Mouse (Mus musculus) heart, embryonic 14.5 days (tissue): ENCODE results near the gene Spock1. TPM values are rescaled to one million over a fixed set of nuclear protein-coding genes. Genes with fewer than 3 reads are reported as not detected.

Source experiments
- ATAC-seq: fragments of 200-750 bp; cut with Nextera tagmentation; 2 replicates; pipeline ENCODE4 v1.8.0; 2017; ENCODE audit warnings: low read depth, moderate TSS enrichment; ENCODE audit not compliant: insufficient number of reproducible peaks, insufficient read depth, low FRiP score
- H3K27ac ChIP-seq, 2 experiments: fragments of 200-500 bp in 1 of 2; fragments of 300-500 bp in 1 of 2; sonication (generic) in 1 of 2; replicated peaks in 1 of 2; 2 replicates each; pipeline ENCODE4 v1.5.1; 2012 to 2014; ENCODE audit warnings: low read depth in 2 of 2, low read length in 2 of 2, control low read depth in 1 of 2, mild to moderate bottlenecking in 1 of 2, mixed read lengths in 1 of 2; ENCODE audit not compliant: control insufficient read depth in 1 of 2, insufficient read depth in 1 of 2
- H3K27me3 ChIP-seq: fragments of 300-500 bp; sonication (generic); 2 replicates; pipeline ENCODE4 v1.6.1; 2014; ENCODE audit warnings: mild to moderate bottlenecking, low read length, control low read depth; ENCODE audit not compliant: control insufficient read depth, insufficient read depth
- H3K36me3 ChIP-seq: fragments of 300-500 bp; sonication (generic); 2 replicates; pipeline ENCODE4 v1.6.1; 2014; ENCODE audit warnings: mild to moderate bottlenecking, control low read depth, low read length, mixed read lengths; ENCODE audit not compliant: control insufficient read depth, insufficient read depth
- H3K4me1 ChIP-seq, 2 experiments: fragments of 200-500 bp in 1 of 2; fragments of 300-500 bp in 1 of 2; sonication (generic) in 1 of 2; 2 replicates each; pipeline ENCODE4 v1.6.1; 2012 to 2014; ENCODE audit warnings: low read length in 2 of 2, control low read depth in 1 of 2, mixed read lengths in 1 of 2; ENCODE audit not compliant: control insufficient read depth in 2 of 2, insufficient read depth in 2 of 2
- H3K4me2 ChIP-seq: fragments of 300-500 bp; sonication (generic); 2 replicates; pipeline ENCODE4 v1.6.1; 2014; ENCODE audit warnings: mild to moderate bottlenecking, low read length
- H3K4me3 ChIP-seq, 2 experiments: fragments of 200-500 bp in 1 of 2; fragments of 300-500 bp in 1 of 2; sonication (generic) in 1 of 2; 2 replicates each; pipeline ENCODE4 v1.5.1; 2012 to 2014; ENCODE audit warnings: low read length in 2 of 2, mild to moderate bottlenecking in 2 of 2, control low read depth in 1 of 2, low read depth in 1 of 2, moderate library complexity in 1 of 2; ENCODE audit not compliant: control insufficient read depth in 1 of 2, insufficient read depth in 1 of 2
- H3K9ac ChIP-seq: fragments of 300-500 bp; sonication (generic); 2 replicates; pipeline ENCODE4 v1.6.1; 2014; ENCODE audit warnings: mild to moderate bottlenecking, low read length
- H3K9me3 ChIP-seq: fragments of 300-500 bp; sonication (generic); 2 replicates; pipeline ENCODE4 v1.6.1; 2016; ENCODE audit warnings: low read length, control low read depth; ENCODE audit not compliant: control insufficient read depth
- WGBS: fragments of 180-500 bp; shearing (Covaris S2); extraction: QIAGEN DNeasy Blood & Tissue Kit; methylation state at CpG from one replicate; pipeline ENCODE4 v1.1.7; 2014; 5-methylcytosine and 5-hydroxymethylcytosine counted together
- polyA plus RNA-seq: library from polyadenylated mRNA; unstranded; fragments of >200 nt; fragmentation: Nextera tagmentation; extraction: Ambion mirVana; gene quantifications from 2 replicates; pipeline ENCODE4 v1.2.1, GENCODE M21; 2014

Gene Spock1
- polyA plus RNA-seq, 1 experiment from 2014 or later: 0.70 TPM

- Histone ChIP-seq H3K4me3 (no peak overlapping the region), H3K4me1 (peaks cover 8 to 11% of the 10 kb centered on the region in 2 experiments), H3K9ac (no peak overlapping the region), H3K27ac (no peak overlapping the region), H3K4me2 (peak overlapping the region; percentile 27; the same call in 1 of the 2 replicates), H3K36me3 (no peaks in the 10 kb centered on the region), H3K9me3 (no peaks in the 10 kb centered on the region), H3K27me3 (peaks cover 42% of the 10 kb centered on the region)
- 40% methylated on average over 9 of the region's 9 CpGs for WGBS
- no peak for ATAC-seq
Measured at GRCm38 (mm10) chr13:57889708-57890107, 18.4 kb downstream of the Spock1 start.

- no peaks in the 10 kb centered on the region for H3K36me3 ChIP-seq
- H3K27ac ChIP-seq: no peak overlapping the region
- H3K9me3 ChIP-seq: no peaks in the 10 kb centered on the region
- whole genome bisulfite sequencing: 9% methylated on average over 6 of the region's 6 CpGs
- peaks cover 8 to 11% of the 10 kb centered on the region in 2 experiments for H3K4me1 ChIP-seq
- H3K4me3 ChIP-seq: no peak overlapping the region
- H3K4me2 ChIP-seq: peak overlapping the region; percentile 27; the same call in 1 of the 2 replicates
- no peak overlapping the region for H3K9ac ChIP-seq
- no peak for ATAC-seq
- H3K27me3 ChIP-seq: peaks cover 42% of the 10 kb centered on the region
Measured at GRCm38 (mm10) chr13:57889050-57889449, 19.1 kb downstream of the Spock1 start.

- Histone ChIP-seq H3K4me3 (no peak overlapping the region), H3K27me3 (no peaks in the 10 kb centered on the region), H3K4me2 (no peak overlapping the region), H3K9me3 (no peaks in the 10 kb centered on the region), H3K27ac (no peak overlapping the region), H3K4me1 (0 out of 4 replicates have a peak, but pooled peaks cover 0 to 4% of the 10 kb centered on the region in 2 experiments), H3K9ac (no peak overlapping the region), H3K36me3 (no peaks in the 10 kb centered on the region)
- 39% methylated on average over 4 of the region's 4 CpGs for WGBS
- no peak for ATAC-seq
Measured at GRCm38 (mm10) chr13:57879817-57880216, 28.3 kb downstream of the Spock1 start.

GRCm38 (mm10) chr13:57878797-57879196, 29.3 kb downstream of the Spock1 start:
- no peak overlapping the region for H3K4me2 ChIP-seq
- H3K27me3 ChIP-seq: no peaks in the 10 kb centered on the region
- H3K36me3 ChIP-seq: no peaks in the 10 kb centered on the region
- H3K4me3 ChIP-seq: no peak overlapping the region
- 92% methylated on average over 11 of the region's 11 CpGs for WGBS
- no peak overlapping the region for H3K9ac ChIP-seq
- 0 out of 4 replicates have a peak, but pooled peaks cover 0 to 4% of the 10 kb centered on the region in 2 experiments for H3K4me1 ChIP-seq
- H3K9me3 ChIP-seq: no peaks in the 10 kb centered on the region
- no peak for ATAC-seq
- H3K27ac ChIP-seq: no peak overlapping the region

- no peak overlapping the region for H3K4me2 ChIP-seq
- no peak overlapping the region for H3K27ac ChIP-seq
- H3K9ac ChIP-seq: no peak overlapping the region
- H3K27me3 ChIP-seq: no peaks in the 10 kb centered on the region
- no peaks in the 10 kb centered on the region for H3K36me3 ChIP-seq
- H3K9me3 ChIP-seq: no peaks in the 10 kb centered on the region
- 57% methylated on average over 10 of the region's 10 CpGs for WGBS
- H3K4me3 ChIP-seq: no peak overlapping the region
- ATAC-seq: no peak
- 0 out of 4 replicates have a peak, but pooled peaks cover 0 to 4% of the 10 kb centered on the region in 2 experiments for H3K4me1 ChIP-seq
Measured at GRCm38 (mm10) chr13:57877782-57878181, 30.4 kb downstream of the Spock1 start.

- Histone ChIP-seq H3K27ac (no peak overlapping the region), H3K4me3 (no peak overlapping the region), H3K4me1 (no peaks in the 10 kb centered on the region), H3K9ac (no peak overlapping the region), H3K9me3 (no peaks in the 10 kb centered on the region), H3K27me3 (no peaks in the 10 kb centered on the region), H3K36me3 (no peaks in the 10 kb centered on the region), H3K4me2 (no peak overlapping the region)
- no peak for ATAC-seq
- 86% methylated on average over 5 of the region's 5 CpGs for WGBS
Measured at GRCm38 (mm10) chr13:57876966-57877365, 31.2 kb downstream of the Spock1 start.

GRCm38 (mm10) chr13:57870058-57870457, 38.1 kb downstream of the Spock1 start:
- WGBS: 75% methylated on average over 4 of the region's 4 CpGs
- no peak for ATAC-seq
- Histone ChIP-seq H3K27ac (no peak overlapping the region), H3K4me2 (no peak overlapping the region), H3K4me3 (no peak overlapping the region), H3K9ac (no peak overlapping the region), H3K9me3 (no peaks in the 10 kb centered on the region), H3K4me1 (no peaks in the 10 kb centered on the region), H3K36me3 (no peaks in the 10 kb centered on the region), H3K27me3 (no peaks in the 10 kb centered on the region)

GRCm38 (mm10) chr13:57867586-57867985, 40.5 kb downstream of the Spock1 start:
- no peaks in the 10 kb centered on the region for H3K27me3 ChIP-seq
- no peak overlapping the region for H3K27ac ChIP-seq
- H3K4me1 ChIP-seq: no peaks in the 10 kb centered on the region
- H3K36me3 ChIP-seq: no peaks in the 10 kb centered on the region
- H3K9ac ChIP-seq: no peak overlapping the region
- H3K4me3 ChIP-seq: no peak overlapping the region
- no peak overlapping the region for H3K4me2 ChIP-seq
- no peak for ATAC-seq
- no peaks in the 10 kb centered on the region for H3K9me3 ChIP-seq
- 44% methylated on average over 7 of the region's 7 CpGs for WGBS
